Mouse (Mus musculus) lung, postnatal 0 days (tissue): ENCODE measurements around the gene Tenm3. TPM values are rescaled to one million over a fixed set of nuclear protein-coding genes. Genes with fewer than 3 reads are reported as not detected.
"Not testable (repeated sequence)": the region's sequence is repeated elsewhere in the genome, so short reads cannot be mapped to it uniquely, and the experiment has no call there.

Experiments
- ATAC-seq: fragments of 200-750 bp; cut with Nextera tagmentation; 2 replicates; pipeline ENCODE4 v1.8.0; 2017; ENCODE audit warnings: moderate library complexity
- DNase-seq: peaks from one replicate; pipeline ENCODE4 v3.0.0-alpha.2; 2016; ENCODE audit warnings: low spot score
- H3K27ac ChIP-seq: fragments of 300-500 bp; sonication (generic); 2 replicates; pipeline ENCODE4 v1.5.1; 2014; ENCODE audit warnings: antibody characterized with exemption, mild to moderate bottlenecking, low read length, mixed read lengths
- H3K27me3 ChIP-seq: fragments of 300-500 bp; sonication (generic); replicated peaks from 2 replicates; pipeline ENCODE4 v1.6.1; 2014; ENCODE audit warnings: low read length, mixed read lengths; ENCODE audit not compliant: insufficient read depth
- H3K36me3 ChIP-seq: fragments of 300-500 bp; sonication (generic); 2 replicates; pipeline ENCODE4 v1.6.1; 2014; ENCODE audit warnings: low read length, mixed read lengths; ENCODE audit not compliant: insufficient read depth
- H3K4me1 ChIP-seq: fragments of 300-500 bp; sonication (generic); 2 replicates; pipeline ENCODE4 v1.6.1; 2014; ENCODE audit warnings: antibody characterized with exemption, low read depth, low read length, mixed read lengths; ENCODE audit not compliant: insufficient read depth
- H3K4me2 ChIP-seq: fragments of 300-500 bp; sonication (generic); replicated peaks from 2 replicates; pipeline ENCODE4 v1.6.1; 2014; ENCODE audit warnings: low read depth, mild to moderate bottlenecking, low read length, moderate library complexity, mixed read lengths
- H3K4me3 ChIP-seq: fragments of 300-500 bp; sonication (generic); 2 replicates; pipeline ENCODE4 v1.5.1; 2014; ENCODE audit warnings: low read depth, low read length
- H3K9ac ChIP-seq: fragments of 300-500 bp; sonication (generic); replicated peaks from 2 replicates; pipeline ENCODE4 v1.6.1; 2014; ENCODE audit warnings: low read depth, mild to moderate bottlenecking
- H3K9me3 ChIP-seq: fragments of 300-500 bp; sonication (generic); 2 replicates; pipeline ENCODE4 v1.6.1; 2016; ENCODE audit warnings: low read length, mixed read lengths
- CTCF ChIP-seq: IDR thresholded peaks from 2 replicates; pipeline ENCODE4 v1.5.1; 2016; ENCODE audit warnings: antibody characterized with exemption, mild to moderate bottlenecking
- EP300 ChIP-seq: IDR thresholded peaks from 2 replicates; pipeline ENCODE4 v1.6.1; 2016; ENCODE audit warnings: antibody characterized with exemption, mild to moderate bottlenecking, control low read depth
- WGBS: fragments of 180-500 bp; shearing (Covaris S2); extraction: QIAGEN DNeasy Blood & Tissue Kit; methylation state at CpG from one replicate; pipeline ENCODE4 v1.1.7; 2014; 5-methylcytosine and 5-hydroxymethylcytosine counted together
- polyA plus RNA-seq: library from polyadenylated mRNA; unstranded; fragments of >200 nt; fragmentation: Nextera tagmentation; extraction: Ambion mirVana; gene quantifications from 2 replicates; pipeline ENCODE4 v1.2.1, GENCODE M21; 2015

The Tenm3 gene
- polyA plus RNA-seq, 1 experiment from 2014 or later, result 0.78 TPM

DNA sequence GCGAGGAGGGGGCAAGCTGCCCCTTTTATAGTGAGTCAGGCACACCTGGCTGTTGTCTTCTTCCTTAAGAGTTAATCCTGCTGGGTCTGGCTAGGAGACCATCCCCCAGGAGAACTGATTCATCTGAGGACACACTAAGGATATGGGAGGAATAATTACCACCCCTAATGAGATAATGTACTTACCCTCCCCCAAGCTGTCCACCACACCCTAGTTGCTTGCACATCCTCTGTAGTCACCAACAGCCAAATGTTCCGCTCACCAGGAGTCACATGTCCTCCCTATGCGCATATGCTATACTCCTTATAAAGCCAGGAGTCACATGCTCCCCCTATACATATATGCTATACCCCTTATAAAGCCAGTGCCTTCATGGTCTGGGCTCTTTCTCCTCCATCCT lies 662.8 kb downstream of the Tenm3 start:
- no peak overlapping the region for H3K4me3 ChIP-seq
- DNase-seq (no peak), ATAC-seq (no peak)
- no peak overlapping the region for H3K27ac ChIP-seq
- WGBS, result 92% methylated on average over 3 of the region's 3 CpGs
- TF ChIP-seq CTCF (no peak), EP300 (no peak)
- H3K4me1 ChIP-seq, result no peaks in the 10 kb centered on the region
- H3K9me3 ChIP-seq, result no peaks in the 10 kb centered on the region
- H3K27me3 ChIP-seq, result no peaks in the 10 kb centered on the region
- H3K36me3 ChIP-seq, result no peaks in the 10 kb centered on the region
- no peak overlapping the region for H3K4me2 ChIP-seq
- H3K9ac ChIP-seq, result no peak overlapping the region

DNA sequence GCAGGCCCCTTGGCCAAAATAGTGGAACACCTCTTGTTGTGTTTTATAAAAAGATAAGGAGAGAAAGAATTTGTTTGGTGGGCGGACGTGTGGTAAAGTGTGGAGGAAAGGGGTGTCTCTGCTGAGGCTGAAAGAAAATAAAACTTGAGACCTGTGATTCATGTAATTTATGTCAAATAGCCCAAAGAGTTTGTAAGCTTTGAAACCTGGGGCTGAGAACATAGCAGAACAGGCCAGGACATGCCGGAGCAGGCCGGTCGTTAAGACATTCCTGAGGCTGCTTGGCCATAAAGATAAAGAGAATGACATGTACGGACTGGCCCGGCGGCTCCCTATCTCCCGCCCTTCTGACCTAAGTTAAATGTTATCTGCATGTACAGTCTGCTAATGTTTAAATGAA lies 663.6 kb downstream of the Tenm3 start:
- H3K4me1 ChIP-seq, H3K4me2 ChIP-seq, H3K27ac ChIP-seq, H3K4me3 ChIP-seq, H3K27me3 ChIP-seq, H3K36me3 ChIP-seq, H3K9ac ChIP-seq, H3K9me3 ChIP-seq, ATAC-seq, DNase-seq: not testable (repeated sequence)
- WGBS, result 91% methylated on average over 9 of the region's 9 CpGs

DNA sequence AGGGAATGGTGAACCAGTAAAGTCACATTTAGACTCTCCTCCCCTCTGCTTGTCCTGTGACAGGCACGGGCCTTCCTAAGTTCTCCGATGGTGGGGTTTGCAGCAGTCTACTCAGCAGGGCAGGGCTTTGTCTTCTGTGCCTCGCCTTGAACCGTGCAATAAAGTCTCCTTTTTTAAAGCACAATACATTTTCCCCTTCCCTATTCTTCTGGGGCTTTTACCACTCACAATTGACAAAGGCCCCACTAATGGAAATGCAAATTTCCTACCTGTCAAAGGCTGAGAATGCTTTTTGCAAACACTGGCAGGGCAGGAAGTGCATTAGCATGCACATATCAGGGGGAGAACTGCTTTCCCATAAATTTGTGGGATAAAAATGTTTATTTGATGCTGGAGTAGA lies 664.8 kb downstream of the Tenm3 start:
- H3K27me3 ChIP-seq, result no peaks in the 10 kb centered on the region

DNA sequence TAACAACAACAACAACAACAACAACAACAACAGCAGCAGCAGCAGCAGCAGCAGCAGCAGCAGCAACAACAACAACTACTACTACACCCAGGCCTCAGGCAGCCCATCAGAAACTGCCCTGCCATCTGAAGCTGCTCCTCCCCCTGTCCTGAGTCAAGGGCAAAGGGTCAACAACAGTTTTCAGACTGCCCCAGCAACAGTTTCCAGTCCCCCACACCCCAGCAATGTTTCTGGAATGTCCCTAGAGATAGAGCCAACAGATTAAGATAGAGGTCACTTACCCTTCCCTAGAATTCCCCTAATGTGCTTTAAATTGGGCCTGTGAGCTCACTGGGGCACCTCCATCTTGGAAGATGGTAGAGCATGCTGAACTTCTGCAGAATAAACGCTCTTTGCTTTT lies 665.9 kb downstream of the Tenm3 start:
- no peaks in the 10 kb centered on the region for H3K4me1 ChIP-seq
- no peak overlapping the region for H3K9ac ChIP-seq
- no peak overlapping the region for H3K4me2 ChIP-seq
- no peak overlapping the region for H3K27ac ChIP-seq
- 97% methylated on average over 1 of the region's 1 CpGs for WGBS
- H3K27me3 ChIP-seq, result no peaks in the 10 kb centered on the region
- H3K4me3 ChIP-seq, result no peak overlapping the region
- no peak for DNase-seq
- no peaks in the 10 kb centered on the region for H3K36me3 ChIP-seq
- no peaks in the 10 kb centered on the region for H3K9me3 ChIP-seq
- no peak for ATAC-seq
- TF ChIP-seq CTCF, result no peak
- TF ChIP-seq EP300, result no peak

More for the DNA sequence above, 664.8 kb downstream of the Tenm3 start:
- no peak overlapping the region for H3K4me3 ChIP-seq
- H3K27ac ChIP-seq, result no peak overlapping the region
- no peak overlapping the region for H3K9ac ChIP-seq
- TF ChIP-seq EP300 (no peak), CTCF (no peak)
- H3K4me1 ChIP-seq, result no peaks in the 10 kb centered on the region
- H3K9me3 ChIP-seq, result no peaks in the 10 kb centered on the region
- ATAC-seq (no peak), DNase-seq (no peak)
- H3K4me2 ChIP-seq, result no peak overlapping the region
- 76% methylated on average over 4 of the region's 4 CpGs for WGBS
- H3K36me3 ChIP-seq, result no peaks in the 10 kb centered on the region
